Mouse (Mus musculus) forebrain, embryonic 15.5 days (tissue): ENCODE measurements around the gene Pik3r1. TPM values are rescaled to one million over a fixed set of nuclear protein-coding genes. Genes with fewer than 3 reads are reported as not detected.

ENCODE experiments used
- ATAC-seq: fragments of 200-750 bp; cut with Nextera tagmentation; replicated peaks from 2 replicates; pipeline ENCODE4 v1.8.0; 2017; ENCODE audit warnings: mild to moderate bottlenecking, moderate TSS enrichment, moderate library complexity
- H3K27ac ChIP-seq: fragments of 300-500 bp; sonication (generic); replicated peaks from 2 replicates; pipeline ENCODE4 v1.5.1; 2015; ENCODE audit warnings: mild to moderate bottlenecking, inconsistent platforms
- H3K27me3 ChIP-seq: fragments of 300-500 bp; sonication (generic); 2 replicates; pipeline ENCODE4 v1.6.1; 2015; ENCODE audit warnings: inconsistent platforms
- H3K36me3 ChIP-seq: fragments of 300-500 bp; sonication (generic); 2 replicates; pipeline ENCODE4 v1.6.1; 2015; ENCODE audit warnings: mild to moderate bottlenecking, inconsistent platforms
- H3K4me1 ChIP-seq: fragments of 300-500 bp; sonication (generic); 2 replicates; pipeline ENCODE4 v1.6.1; 2015; ENCODE audit warnings: inconsistent platforms
- H3K4me2 ChIP-seq: fragments of 300-500 bp; sonication (generic); replicated peaks from 2 replicates; pipeline ENCODE4 v1.6.1; 2015; ENCODE audit warnings: mild to moderate bottlenecking, inconsistent platforms
- H3K4me3 ChIP-seq: fragments of 300-500 bp; sonication (generic); 2 replicates; pipeline ENCODE4 v1.5.1; 2015; ENCODE audit warnings: mild to moderate bottlenecking, inconsistent platforms
- H3K9ac ChIP-seq: fragments of 300-500 bp; sonication (generic); replicated peaks from 2 replicates; pipeline ENCODE4 v1.6.1; 2015; ENCODE audit warnings: mild to moderate bottlenecking, inconsistent platforms
- H3K9me3 ChIP-seq: fragments of 300-500 bp; sonication (generic); 2 replicates; pipeline ENCODE4 v1.6.1; 2016; ENCODE audit warnings: inconsistent platforms
- WGBS: fragments of 180-500 bp; shearing (Covaris S2); methylation state at CpG from one replicate; pipeline ENCODE4 v1.1.7; 2015; ENCODE audit warnings: mixed read lengths; 5-methylcytosine and 5-hydroxymethylcytosine counted together
- polyA plus RNA-seq: library from polyadenylated mRNA; unstranded; fragments of >200 nt; fragmentation: Nextera tagmentation; extraction: Ambion mirVana; gene quantifications from 2 replicates; pipeline ENCODE4 v1.2.1, GENCODE M21; 2015

Gene Pik3r1
- polyA plus RNA-seq, 1 experiment from 2014 or later = 39.3 TPM

DNA sequence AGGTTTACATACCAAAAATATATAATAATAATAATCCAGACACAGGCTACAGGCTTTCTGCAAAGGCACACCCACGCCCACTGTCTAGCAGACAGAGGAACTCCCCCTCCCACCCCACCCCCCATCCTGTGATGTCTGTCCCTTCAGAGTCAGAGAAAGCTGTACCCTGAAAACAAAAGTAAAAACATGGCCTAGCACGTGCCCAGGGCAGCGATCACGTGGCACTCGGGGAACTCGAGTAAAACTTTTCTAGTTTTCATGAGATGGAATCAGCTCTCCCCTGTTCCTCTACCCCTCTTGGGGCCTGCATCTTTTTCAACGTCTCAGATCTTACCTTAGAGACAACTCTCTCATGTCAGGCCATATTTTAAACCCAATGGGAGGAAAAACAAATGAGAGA is 71.2 kb downstream of the Pik3r1 start:
- H3K9me3 ChIP-seq = no peaks in the 10 kb centered on the region
- H3K36me3 ChIP-seq = peaks cover 5% of the 10 kb centered on the region; the same call in 1 of the 2 replicates
- H3K4me1 ChIP-seq = peaks cover 34% of the 10 kb centered on the region
- no peak overlapping the region for H3K27ac ChIP-seq
- H3K9ac ChIP-seq = no peak overlapping the region
- H3K27me3 ChIP-seq = no peaks in the 10 kb centered on the region
- WGBS = 71% methylated on average over 7 of the region's 7 CpGs
- H3K4me3 ChIP-seq = no peak overlapping the region
- H3K4me2 ChIP-seq = no peak overlapping the region
- no peak for ATAC-seq

DNA sequence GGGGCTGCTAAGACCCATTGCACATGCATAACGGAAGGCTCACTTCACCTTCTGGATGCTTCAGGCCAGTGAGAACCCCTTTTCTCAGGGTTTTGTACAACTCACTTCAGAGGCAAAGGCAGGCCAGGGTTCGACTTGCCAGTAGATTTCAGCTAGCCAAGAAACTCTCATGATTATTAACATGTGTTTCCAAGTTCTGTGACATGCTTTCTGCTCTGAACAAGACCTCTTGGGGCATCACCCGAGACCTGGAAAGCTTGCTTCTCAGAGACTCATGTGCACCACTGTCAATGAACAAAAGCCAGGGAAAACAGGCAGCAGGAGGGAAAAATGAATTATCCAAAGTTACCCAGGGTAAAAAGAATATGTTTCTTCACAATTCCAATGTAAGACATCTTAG is 71.7 kb downstream of the Pik3r1 start:
- Histone ChIP-seq H3K9me3 (no peaks in the 10 kb centered on the region), H3K4me1 (peaks cover 39% of the 10 kb centered on the region), H3K4me3 (no peak overlapping the region), H3K4me2 (no peak overlapping the region), H3K27me3 (no peaks in the 10 kb centered on the region), H3K27ac (no peak overlapping the region), H3K9ac (no peak overlapping the region), H3K36me3 (peaks cover under 1% of the 10 kb centered on the region; the same call in 1 of the 2 replicates)
- no peak for ATAC-seq
- WGBS = 67% methylated on average over 3 of the region's 3 CpGs

DNA sequence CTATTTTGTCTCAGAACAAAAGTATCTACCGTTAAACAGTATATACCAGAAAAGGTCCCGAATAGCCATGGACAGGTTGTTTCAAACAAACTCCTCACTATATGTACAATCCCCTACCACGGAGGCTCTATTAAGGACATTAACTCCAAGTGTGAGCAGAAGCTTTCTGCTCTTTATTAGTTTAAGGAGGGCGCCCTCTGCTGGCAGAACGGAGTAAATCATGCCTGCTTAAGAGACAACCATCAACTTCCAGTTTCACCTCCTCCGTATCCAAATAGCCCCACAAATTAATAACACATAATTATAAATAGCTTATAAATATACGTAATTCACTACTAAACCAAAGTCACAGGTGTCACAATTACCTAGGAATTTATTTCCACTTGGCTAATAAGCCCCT is 72.1 kb downstream of the Pik3r1 start:
- Histone ChIP-seq H3K36me3 (no peaks in the 10 kb centered on the region), H3K27ac (no peak overlapping the region), H3K4me2 (no peak overlapping the region), H3K9ac (no peak overlapping the region), H3K4me3 (no peak overlapping the region), H3K27me3 (no peaks in the 10 kb centered on the region), H3K9me3 (no peaks in the 10 kb centered on the region), H3K4me1 (peaks cover 44% of the 10 kb centered on the region)
- 4% methylated on average over 7 of the region's 7 CpGs for WGBS
- no peak for ATAC-seq

DNA sequence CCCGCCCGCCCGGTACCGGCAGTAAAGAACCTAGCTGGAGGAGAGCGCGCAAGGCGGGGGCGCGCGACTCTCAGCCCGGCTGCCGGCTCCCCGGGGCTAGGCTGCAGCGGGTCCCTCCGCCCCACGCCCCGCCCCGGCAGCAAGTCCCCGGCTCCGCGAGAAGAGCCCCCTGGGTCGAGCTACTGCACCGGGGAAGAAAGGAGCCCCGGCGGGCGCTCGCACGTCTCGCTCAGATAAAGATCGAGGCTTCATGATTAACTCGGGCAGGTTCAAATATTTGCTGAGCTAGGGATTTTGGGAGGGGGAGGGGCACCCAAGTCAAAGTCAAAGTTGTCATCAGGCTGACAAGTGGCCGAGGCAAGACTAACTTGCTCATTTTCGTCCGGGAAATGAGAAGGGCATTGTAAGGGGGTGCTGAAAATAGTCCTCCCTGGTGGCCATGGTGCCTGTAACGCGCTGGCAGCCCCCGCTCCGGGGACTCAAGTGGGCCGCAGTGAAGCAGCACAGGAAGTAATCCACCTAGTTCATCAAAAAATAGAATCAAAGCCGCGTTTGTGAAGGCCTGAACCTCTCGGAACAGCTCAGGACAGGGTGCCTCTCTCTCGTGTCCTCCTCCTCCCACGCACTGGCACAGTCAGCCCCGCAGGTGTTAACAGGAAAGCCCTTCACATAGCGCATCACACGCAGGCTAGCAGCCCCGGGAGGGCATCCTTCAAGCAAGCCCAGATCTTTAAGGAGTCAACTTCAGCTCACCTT is 73.3 kb downstream of the Pik3r1 start:
- peaks cover 52% of the 10 kb centered on the region for H3K4me1 ChIP-seq
- peak overlapping the region; percentile 98 for H3K4me2 ChIP-seq
- H3K9me3 ChIP-seq = no peaks in the 10 kb centered on the region
- H3K27ac ChIP-seq = peak overlapping the region; percentile 50; the same call in 1 of the 2 replicates
- H3K36me3 ChIP-seq = no peaks in the 10 kb centered on the region
- H3K9ac ChIP-seq = peak overlapping the region; percentile 79
- H3K4me3 ChIP-seq = peak overlapping the region; percentile 68
- ATAC-seq = peak; percentile 38; the same call in 1 of the 2 replicates
- no peaks in the 10 kb centered on the region for H3K27me3 ChIP-seq
- whole genome bisulfite sequencing = under 1% methylated on average over 48 of the region's 48 CpGs

DNA sequence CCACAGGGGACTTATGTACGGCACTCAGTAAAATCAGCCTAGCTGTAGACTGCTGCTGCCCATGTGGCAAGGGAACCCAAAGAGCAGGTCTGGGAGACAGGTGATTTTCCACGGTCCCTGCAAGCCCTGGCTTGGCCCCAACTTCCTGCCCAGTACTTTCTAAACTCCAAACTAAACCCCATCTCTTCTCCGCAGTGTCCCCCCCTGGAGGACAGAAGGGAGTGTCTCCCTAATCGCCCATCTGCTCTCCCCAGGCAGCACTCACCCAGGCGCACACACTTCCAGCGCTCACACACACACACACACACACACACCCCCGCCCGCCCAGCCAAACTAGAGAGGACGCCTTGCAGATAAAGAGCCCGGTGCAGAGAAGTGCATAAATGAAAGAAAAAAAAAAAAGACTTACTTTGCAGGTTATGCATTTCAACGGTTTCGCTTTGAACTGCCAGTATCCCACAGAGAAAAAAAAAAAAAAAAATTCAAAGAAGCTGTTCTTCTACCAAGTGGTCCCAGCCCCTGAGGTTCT is 74.0 kb downstream of the Pik3r1 start:
- no peaks in the 10 kb centered on the region for H3K36me3 ChIP-seq
- H3K27me3 ChIP-seq = no peaks in the 10 kb centered on the region
- no peaks in the 10 kb centered on the region for H3K9me3 ChIP-seq
- peak overlapping the region; percentile 68 for H3K4me3 ChIP-seq
- peak overlapping the region; percentile 50; the same call in 1 of the 2 replicates for H3K27ac ChIP-seq
- H3K4me1 ChIP-seq = peaks cover 52% of the 10 kb centered on the region
- WGBS = under 1% methylated on average over 12 of the region's 12 CpGs
- peak overlapping the region; percentile 98 for H3K4me2 ChIP-seq
- peak overlapping the region; percentile 79 for H3K9ac ChIP-seq
- peak; percentile 63 for ATAC-seq

DNA sequence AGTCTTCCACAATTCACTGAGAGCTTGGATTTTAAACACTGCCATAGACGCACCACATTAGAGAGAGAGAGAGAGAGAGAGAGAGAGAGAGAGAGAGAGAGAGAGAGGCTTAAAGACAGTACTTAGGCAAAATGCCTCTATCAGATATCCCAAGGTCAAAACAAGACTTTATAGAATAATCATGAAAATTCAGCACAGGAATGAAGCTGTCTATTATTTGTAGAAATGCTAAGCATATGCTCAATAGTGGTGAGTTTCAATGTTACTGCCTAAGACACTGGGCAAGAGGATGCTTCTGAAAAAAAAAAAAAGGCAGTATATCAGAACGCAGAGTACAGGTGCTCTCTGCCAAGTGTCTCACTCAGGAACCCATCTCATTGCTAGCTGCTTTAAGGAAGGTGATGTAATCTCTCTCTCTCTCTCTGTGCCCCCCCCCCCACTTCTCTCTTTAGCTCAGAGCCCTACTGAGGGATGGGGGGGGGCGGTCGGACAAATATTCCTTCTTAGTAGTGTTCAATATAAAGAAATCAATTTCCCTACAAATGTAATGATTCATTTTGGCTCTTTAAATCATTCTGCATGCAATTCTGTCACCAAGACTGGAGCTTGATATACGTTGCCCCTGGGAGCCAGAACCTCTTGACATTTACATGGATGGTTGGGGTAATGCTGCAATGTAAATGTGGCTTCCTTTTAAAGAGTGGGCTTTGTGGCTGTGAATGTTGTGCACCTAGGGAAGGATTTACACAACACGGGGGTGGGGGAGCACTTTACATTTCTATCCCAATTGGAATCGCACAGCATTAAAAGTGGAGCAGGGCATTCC is 74.9 kb downstream of the Pik3r1 start:
- ATAC-seq = no peak
- Histone ChIP-seq H3K4me2 (peak overlapping the region; percentile 98), H3K9ac (peak overlapping the region; percentile 59), H3K9me3 (no peaks in the 10 kb centered on the region), H3K27ac (peak overlapping the region; percentile 78), H3K36me3 (peaks cover 4% of the 10 kb centered on the region; the same call in 1 of the 2 replicates), H3K27me3 (no peaks in the 10 kb centered on the region), H3K4me1 (peaks cover 52% of the 10 kb centered on the region), H3K4me3 (peak overlapping the region; percentile 68)
- 38% methylated on average over 7 of the region's 7 CpGs for WGBS

DNA sequence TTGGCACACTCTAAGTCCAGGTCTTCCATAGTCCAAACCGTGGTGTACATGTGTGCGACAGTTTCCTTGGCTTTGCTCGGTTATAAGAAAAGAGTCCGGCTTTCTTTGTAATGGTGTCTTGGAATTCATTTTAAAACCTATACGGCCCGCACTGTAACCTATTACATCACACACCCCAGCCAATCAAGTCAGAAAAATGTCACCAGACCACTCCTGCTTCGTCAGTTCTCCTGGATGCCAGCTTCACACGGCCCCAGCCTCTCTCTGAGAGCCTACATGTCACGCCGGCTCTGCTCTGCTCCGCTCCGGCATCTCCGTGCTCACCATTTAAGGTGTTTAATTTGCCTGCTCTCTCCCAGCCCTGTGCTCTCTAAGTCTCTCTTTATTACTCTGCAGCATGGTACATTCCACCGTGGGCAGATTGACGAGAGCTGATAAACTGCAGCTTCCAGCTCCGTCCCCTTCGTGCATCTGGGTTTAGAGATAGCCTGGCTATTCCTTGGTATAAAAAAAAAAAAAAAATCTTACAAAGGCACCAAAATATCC is 75.7 kb downstream of the Pik3r1 start:
- Histone ChIP-seq H3K4me3 (peak overlapping the region; percentile 68), H3K9ac (peak overlapping the region; percentile 59), H3K4me2 (peak overlapping the region; percentile 98), H3K9me3 (no peaks in the 10 kb centered on the region), H3K36me3 (peaks cover 9% of the 10 kb centered on the region), H3K4me1 (peaks cover 52% of the 10 kb centered on the region), H3K27me3 (no peaks in the 10 kb centered on the region), H3K27ac (peak overlapping the region; percentile 78)
- WGBS = 9% methylated on average over 17 of the region's 17 CpGs
- peak; percentile 78 for ATAC-seq

DNA sequence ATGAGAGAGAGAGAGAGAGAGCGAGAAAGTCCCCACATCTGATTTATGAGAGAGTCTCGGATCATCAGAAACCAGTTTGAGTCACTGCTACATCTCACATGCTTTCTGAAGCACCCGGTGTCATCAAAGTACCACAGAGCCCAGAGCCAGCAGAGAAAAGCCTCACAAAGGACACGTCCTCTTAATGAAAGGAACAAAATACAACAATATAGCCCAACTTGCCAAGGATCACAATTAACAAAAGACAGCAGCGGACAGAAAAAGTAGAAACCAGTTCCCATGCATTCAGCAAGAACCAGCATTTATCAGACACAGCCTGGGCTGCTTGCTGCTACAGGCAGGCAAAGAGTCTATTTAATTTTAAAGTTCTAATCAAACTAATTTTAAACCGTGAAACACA is 76.3 kb downstream of the Pik3r1 start:
- H3K36me3 ChIP-seq = peaks cover 16% of the 10 kb centered on the region
- H3K4me1 ChIP-seq = peaks cover 52% of the 10 kb centered on the region
- H3K4me2 ChIP-seq = peak overlapping the region; percentile 98
- ATAC-seq = no peak
- H3K9me3 ChIP-seq = no peaks in the 10 kb centered on the region
- 0 out of 2 replicates have a peak overlapping the region, but pooled peaks have one; percentile 25 for H3K27ac ChIP-seq
- no peaks in the 10 kb centered on the region for H3K27me3 ChIP-seq
- 18% methylated on average over 6 of the region's 6 CpGs for WGBS
- H3K4me3 ChIP-seq = peak overlapping the region; percentile 68
- peak overlapping the region; percentile 30 for H3K9ac ChIP-seq

DNA sequence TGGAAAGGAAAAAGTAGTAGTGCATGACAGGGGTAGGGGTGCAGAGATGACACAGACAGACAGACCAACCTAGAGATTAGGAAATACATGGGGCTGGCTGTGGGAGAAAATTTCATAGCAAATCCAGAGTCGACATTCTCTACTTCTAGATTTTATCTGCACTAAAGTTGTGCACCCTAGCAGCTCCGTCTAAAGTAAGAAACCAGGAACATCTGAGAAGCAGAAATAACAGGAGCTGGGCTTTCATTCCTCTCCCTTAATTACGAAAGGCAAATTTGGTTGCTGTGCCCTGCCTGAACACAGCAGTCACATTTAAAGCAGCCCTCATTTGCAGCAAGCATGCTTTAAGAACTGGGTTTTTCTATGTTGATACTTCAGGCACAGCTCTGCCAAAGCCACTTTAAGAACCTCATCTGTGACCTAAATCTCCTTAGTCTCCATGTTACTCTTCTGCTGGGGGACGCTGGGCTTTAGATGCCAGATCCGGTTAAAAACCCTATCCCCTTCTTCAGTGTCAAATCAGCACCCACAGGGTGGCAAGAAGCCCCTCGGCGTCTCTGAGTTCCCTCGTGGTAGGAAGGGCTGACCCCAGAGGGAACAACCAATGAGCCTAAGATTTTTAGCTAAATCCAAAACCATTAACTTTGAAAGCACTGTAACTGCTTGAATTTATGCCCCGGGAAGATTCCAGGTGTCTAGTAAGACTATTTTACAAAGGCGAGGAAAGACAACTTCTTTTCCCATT is 76.9 kb downstream of the Pik3r1 start:
- no peaks in the 10 kb centered on the region for H3K27me3 ChIP-seq
- H3K36me3 ChIP-seq = peaks cover 22% of the 10 kb centered on the region
- H3K27ac ChIP-seq = no peak overlapping the region
- WGBS = 37% methylated on average over 10 of the region's 10 CpGs
- H3K9ac ChIP-seq = peak overlapping the region; percentile 30; the same call in 1 of the 2 replicates
- peak overlapping the region; percentile 68 for H3K4me3 ChIP-seq
- no peaks in the 10 kb centered on the region for H3K9me3 ChIP-seq
- no peak for ATAC-seq
- H3K4me1 ChIP-seq = peaks cover 52% of the 10 kb centered on the region
- peak overlapping the region; percentile 98 for H3K4me2 ChIP-seq

DNA sequence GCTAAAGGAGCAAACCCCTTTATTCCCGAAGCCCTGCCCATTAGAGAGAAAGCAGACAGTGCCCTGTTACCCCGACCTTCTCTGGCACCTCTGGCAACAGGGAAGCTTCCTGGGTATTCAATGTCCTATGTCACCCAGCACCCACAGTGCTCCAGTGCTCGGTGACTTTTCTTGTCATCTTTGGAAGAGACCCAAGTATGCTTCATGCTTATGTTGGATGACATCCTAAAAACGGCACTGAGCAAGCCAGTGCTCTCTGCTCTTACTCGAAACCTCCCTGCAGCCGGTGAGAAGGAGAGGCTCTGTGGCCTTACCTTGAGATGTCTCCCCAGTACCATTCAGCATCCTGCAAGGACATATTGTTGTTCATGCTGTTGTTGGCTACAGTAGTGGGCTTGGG is 77.8 kb downstream of the Pik3r1 start:
- H3K27ac ChIP-seq = no peak overlapping the region

DNA sequence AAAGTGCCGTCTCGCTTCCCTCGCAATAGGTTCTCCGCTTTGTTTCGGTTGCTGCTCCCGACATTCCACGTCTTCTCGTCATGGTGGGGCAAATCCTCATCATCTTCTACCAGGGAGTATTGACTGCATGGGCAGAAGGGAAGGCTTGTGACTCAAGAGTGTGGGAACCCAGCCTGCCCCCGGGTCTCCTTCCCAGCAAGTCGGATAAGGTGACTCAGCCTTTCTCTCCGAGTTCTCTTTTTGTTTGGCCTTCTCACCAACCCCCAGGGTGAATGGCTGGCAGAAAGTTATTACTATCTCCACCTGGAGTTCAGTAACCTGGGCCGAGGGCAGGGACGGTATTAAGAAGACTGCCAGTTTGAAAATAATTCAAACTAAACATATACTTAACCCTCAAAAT is 81.8 kb downstream of the Pik3r1 start:
- ATAC-seq = no peak
- Histone ChIP-seq H3K9ac (no peak overlapping the region), H3K4me2 (no peak overlapping the region), H3K4me1 (peaks cover 12% of the 10 kb centered on the region), H3K27me3 (no peaks in the 10 kb centered on the region), H3K9me3 (no peaks in the 10 kb centered on the region), H3K36me3 (peaks cover 46% of the 10 kb centered on the region), H3K27ac (no peak overlapping the region), H3K4me3 (no peak overlapping the region)
- 91% methylated on average over 13 of the region's 13 CpGs for WGBS

More for the DNA sequence above, 77.8 kb downstream of the Pik3r1 start:
- Histone ChIP-seq H3K9ac (no peak overlapping the region), H3K4me3 (no peak overlapping the region), H3K4me1 (peaks cover 48% of the 10 kb centered on the region), H3K27me3 (no peaks in the 10 kb centered on the region), H3K9me3 (no peaks in the 10 kb centered on the region), H3K4me2 (no peak overlapping the region), H3K36me3 (peaks cover 31% of the 10 kb centered on the region)
- 57% methylated on average over 6 of the region's 6 CpGs for WGBS
- ATAC-seq = no peak
